Mouse (Mus musculus): ENCODE data around the gene Ube2d3.

DNA sequence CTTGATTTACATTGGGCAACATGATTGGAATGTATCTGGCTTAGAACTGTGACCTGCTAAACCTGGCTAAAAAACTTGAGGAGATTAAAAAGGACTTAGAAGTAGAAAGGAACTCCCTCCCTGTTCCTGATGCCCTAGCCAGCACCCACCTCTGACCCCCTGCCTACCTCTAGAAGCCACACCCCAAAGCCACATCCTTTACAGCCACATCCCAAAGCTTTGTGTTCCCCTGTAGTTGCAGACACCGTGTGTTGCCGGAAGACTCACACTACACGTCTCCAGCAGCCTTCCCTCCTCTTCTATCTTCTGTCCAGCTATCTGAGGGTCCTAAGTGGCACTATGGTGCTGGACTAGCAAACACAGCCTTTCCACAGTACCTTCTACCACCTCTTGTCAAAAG, 20.1 kb upstream of the Ube2d3 start:
- TF ChIP-seq GATA1 (IDR thresholded peaks at IDR 0.05; ENCODE audit: borderline replicate concordance, low read length) (no peak), FLI1 (IDR thresholded peaks at IDR 0.05; ENCODE audit: low read length) (no peak)

Measured in megakaryocyte, embryonic 14.5 days (primary cell).